Mouse (Mus musculus): ENCODE data around the gene Pigq. TPM values are rescaled to one million over a fixed set of nuclear protein-coding genes. Genes with fewer than 3 reads are reported as not detected.

Pigq gene
- total RNA-seq, 4 experiments from 2014 or later = 104 to 128 (median 120) TPM

- DNase-seq (ENCODE audit: low spot score in 2 of 2) = no peak
Observed at GRCm38 (mm10) chr17:25958771-25959494, 14.2 kb upstream of the Pigq start.

- DNase-seq (ENCODE audit: low spot score in 2 of 2) = no peak
Observed at GRCm38 (mm10) chr17:25957586-25958051, 12.9 kb upstream of the Pigq start.

GRCm38 (mm10) chr17:25956631-25957030, 11.9 kb upstream of the Pigq start:
- DNase-seq (ENCODE audit: low spot score in 2 of 2) = no peak

GRCm38 (mm10) chr17:25956201-25956600, 11.5 kb upstream of the Pigq start:
- DNase-seq (ENCODE audit: low spot score in 2 of 2) = no peak

- DNase-seq (ENCODE audit: low spot score in 2 of 2) = no peak
Observed at GRCm38 (mm10) chr17:25955736-25956135, 11.0 kb upstream of the Pigq start.

- DNase-seq (ENCODE audit: low spot score in 2 of 2) = no peak
Observed at GRCm38 (mm10) chr17:25954671-25955070, 9.9 kb upstream of the Pigq start.

- no peak for DNase-seq (ENCODE audit: low spot score in 2 of 2)
Observed at GRCm38 (mm10) chr17:25953161-25953560, 8.4 kb upstream of the Pigq start.

GRCm38 (mm10) chr17:25951803-25952623, 7.3 kb upstream of the Pigq start, which contains the start of gene A930017K11Rik:
A930017K11Rik (minus strand) TSS chr17:25952565.
- DNase-seq (ENCODE audit: low spot score in 2 of 2) = no peak

DNA sequence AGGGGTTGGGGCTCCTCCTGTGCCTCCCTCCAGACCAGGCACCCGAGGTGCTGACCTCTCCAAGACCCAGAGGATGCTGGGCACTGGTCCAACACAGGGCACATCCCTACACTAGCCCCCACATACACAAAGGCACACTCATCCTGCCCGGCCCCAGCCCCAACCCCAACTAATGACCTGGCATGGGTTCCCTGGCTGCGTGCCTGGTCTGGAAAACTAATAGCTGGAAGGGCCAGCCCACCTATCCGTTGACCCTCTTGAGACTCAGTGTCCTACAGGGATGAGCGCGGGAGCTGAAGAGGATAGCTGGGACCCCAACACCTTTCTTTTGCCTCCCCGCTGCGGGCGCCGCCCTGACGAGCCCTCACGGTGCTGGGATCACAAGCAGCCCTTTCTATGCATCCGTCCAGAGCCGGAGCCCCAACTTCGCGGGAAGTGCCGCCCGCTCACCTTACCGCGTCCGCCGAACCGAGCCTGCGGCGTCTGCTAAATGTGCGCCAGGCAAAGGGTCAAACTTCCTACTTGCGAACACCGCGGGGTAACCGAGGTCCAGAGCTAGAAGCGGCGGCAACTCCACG, 6.6 kb upstream of the Pigq start:
- DNase-seq (ENCODE audit: low spot score in 2 of 2) = no peak

DNA sequence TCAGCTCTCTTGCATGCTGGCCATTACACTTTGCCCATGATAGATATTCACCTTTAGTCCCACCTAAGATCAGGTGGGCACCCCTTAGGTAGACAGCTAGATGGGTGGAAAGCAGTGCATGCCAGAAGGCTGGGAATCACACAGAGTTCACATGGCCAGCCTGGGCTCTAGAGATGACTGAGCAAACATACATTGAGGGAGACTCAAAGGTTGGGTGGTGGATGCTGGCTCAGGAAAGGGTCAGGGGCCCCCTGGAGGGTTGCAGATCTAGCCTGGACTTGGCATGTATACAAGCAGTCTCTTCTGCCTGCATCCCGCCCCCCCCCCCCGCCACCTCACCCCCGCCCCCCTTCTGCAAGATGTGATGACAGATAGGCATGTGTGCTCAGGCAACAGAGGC, 6.0 kb upstream of the Pigq start:
- DNase-seq (ENCODE audit: low spot score in 2 of 2) = no peak

GRCm38 (mm10) chr17:25949981-25950380, 5.2 kb upstream of the Pigq start:
- no peak for DNase-seq (ENCODE audit: low spot score in 2 of 2)

- DNase-seq (ENCODE audit: low spot score in 2 of 2) = no peak
Observed at GRCm38 (mm10) chr17:25948051-25948450, 3.3 kb upstream of the Pigq start.

DNA sequence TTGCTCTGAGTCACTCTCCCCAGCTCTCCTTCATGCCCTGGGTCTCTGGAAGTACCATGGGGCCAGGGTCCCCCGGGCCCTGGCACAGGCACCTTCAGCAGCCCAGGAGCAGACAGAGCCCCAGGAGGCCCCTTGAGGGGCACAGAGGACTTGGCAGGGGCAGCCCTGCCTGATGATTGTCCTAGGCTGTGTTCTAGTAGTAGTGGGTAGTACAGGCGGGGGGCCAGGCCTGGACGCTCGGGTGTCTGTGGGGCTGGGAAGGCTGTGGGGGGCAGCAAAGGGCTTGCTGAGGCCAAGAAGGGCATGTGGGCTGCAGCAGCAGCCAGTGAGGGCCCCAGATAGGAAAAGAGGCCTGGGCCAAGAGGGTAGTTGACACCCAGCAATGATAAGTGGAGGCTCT, 2.8 kb upstream of the Pigq start:
- DNase-seq (ENCODE audit: low spot score in 2 of 2) = no peak

GRCm38 (mm10) chr17:25946891-25947290, 2.2 kb upstream of the Pigq start:
- no peak for DNase-seq (ENCODE audit: low spot score in 2 of 2)

DNA sequence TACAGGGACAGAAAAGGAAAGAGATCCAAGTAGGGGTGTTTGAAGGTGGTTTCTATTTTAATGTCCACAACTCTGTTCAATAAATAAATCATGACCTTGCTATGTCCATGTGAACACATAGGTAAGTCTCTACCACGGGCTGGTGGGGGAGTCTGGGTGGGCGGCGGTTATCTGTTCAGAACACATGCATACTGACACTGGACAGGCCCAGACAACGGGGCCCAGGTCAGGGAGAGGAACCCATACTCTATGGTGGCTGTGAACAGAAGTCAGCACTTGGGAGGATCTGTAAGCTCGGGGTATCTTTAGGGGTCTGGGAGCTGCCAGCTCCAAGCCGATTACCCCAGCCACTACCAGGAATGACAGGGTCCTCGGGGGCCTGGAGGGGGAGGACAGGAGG, 1.6 kb upstream of the Pigq start:
- no peak for DNase-seq (ENCODE audit: low spot score in 2 of 2)

DNA sequence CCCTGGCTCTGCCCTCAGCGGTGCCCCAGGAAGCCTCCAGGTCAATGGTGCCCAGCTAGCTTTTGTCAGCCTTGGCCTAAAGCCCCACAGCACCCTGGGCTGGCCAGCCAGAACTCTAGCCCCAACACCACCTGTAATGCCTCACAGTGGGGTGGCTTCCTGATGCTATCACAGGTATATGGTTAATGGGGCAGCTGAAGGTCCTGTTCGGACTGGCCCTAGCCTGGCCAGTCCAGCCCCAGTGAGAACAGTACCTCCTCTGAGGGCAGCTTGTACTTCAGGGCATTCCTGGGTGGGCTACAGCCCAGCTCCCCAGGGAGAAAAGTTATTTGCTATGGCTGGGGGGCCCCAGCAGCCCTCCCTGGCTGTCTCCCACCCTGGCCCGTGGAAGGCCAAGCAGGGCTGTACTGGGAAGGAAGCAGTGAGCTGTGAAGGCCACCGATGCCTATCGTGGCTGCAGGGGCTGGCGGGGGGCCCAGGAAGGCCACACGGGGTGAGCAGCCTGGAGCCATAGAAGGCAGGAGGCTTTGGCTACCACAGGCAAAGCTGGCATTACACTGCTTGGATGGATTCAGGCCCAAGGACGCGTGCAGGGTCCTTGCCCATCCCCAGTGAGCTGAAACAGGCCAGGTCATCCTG, 900 bp upstream of the Pigq start:
- no peak for DNase-seq (ENCODE audit: low spot score in 2 of 2)

GRCm38 (mm10) chr17:25943769-25944168, 967 bp downstream of the Pigq start:
- no peak for DNase-seq (ENCODE audit: low spot score in 2 of 2)

DNA sequence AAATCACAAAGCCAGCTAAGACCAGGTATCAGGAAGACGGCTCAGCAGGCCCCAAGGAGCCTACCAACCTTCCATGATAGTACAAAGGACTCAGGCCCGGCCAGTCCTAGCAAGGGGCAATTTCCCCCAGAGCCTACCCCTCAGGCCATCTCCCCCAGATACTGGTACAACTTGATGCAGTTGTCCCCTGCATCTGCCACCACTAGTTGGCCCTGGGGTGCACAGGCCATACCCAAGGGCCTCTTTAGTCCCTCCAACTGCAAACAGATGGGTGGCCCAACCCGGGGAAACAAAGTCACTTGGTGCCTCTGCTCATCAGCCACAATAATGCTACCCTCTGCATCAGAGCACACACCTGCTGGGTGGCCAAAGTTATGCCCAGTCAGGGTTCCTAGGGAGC, 1.5 kb downstream of the Pigq start:
- DNase-seq (ENCODE audit: low spot score in 2 of 2) = no peak

DNA sequence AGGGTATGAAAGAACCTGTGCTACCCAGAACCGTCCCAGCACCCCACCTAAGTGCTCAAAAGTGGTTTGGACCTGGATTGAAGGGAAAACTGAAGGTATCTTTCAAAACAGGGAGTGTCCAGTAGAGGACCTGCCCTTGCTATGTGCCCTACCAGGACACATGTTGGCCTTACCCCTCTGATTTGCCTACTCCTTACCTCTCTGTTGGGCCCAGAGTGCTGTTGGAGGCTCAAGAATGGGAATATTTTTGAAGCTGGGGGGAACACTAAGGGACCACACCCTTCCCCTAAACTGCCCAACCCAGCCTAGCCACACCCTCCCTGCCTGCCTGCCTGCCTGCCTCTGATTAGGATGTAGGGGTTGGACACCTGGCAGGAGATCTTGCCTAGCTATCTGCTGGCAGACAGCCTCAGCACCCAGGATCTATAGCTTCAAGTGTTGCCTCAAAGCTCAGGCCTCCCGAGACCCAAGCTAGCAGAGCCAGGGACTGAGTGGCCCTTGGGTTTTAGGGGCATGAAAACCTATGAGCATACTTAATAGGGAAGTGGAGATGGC, 2.1 kb downstream of the Pigq start:
- DNase-seq (ENCODE audit: low spot score in 2 of 2) = no peak

- peak in 1 of 2 experiments; percentile 61 for DNase-seq (ENCODE audit: low spot score in 2 of 2)
Observed at GRCm38 (mm10) chr17:25941511-25942241, 3.1 kb downstream of the Pigq start.

DNA sequence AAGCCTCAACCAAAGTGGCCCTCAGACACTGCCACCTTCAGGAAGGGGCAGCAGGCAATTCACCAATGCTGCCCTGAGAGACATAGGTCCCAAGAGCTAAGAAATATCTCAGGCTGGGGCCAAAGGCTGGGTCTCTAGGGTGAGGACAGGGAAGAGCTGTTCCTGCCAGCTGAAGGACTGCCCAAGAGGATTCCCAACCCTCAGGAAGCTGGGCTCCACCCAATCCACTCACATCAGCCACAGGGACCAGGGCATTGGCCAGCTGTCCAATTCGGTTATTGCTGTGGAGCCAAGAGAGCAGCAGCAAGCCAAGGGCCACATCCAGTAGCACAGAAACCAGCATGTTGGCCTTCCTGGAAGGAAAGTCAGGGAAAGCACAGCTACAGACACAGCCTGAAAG, 10.2 kb downstream of the Pigq start:
- no peak for DNase-seq (ENCODE audit: low spot score in 2 of 2)

Measured in layer of hippocampus, adult 8-10 months (tissue).